Mouse (Mus musculus) hindbrain, embryonic 10.5 days (tissue): ENCODE data around the gene Sh3rf3. TPM values are rescaled to one million over a fixed set of nuclear protein-coding genes. Genes with fewer than 3 reads are reported as not detected.

Experiments used
- DNase-seq: peaks from one replicate; pipeline ENCODE4 v3.0.0-alpha.2; 2017; ENCODE audit warnings: low spot score
- H3K27ac ChIP-seq: fragments of 300-500 bp; sonication (generic); 2 replicates; pipeline ENCODE4 v1.5.1; 2016; ENCODE audit warnings: mild to moderate bottlenecking, moderate library complexity
- H3K27me3 ChIP-seq: fragments of 300-500 bp; sonication (generic); 2 replicates; pipeline ENCODE4 v1.6.1; 2016; ENCODE audit warnings: mild to moderate bottlenecking; ENCODE audit not compliant: poor library complexity, insufficient read depth, severe bottlenecking
- H3K36me3 ChIP-seq: fragments of 300-500 bp; sonication (generic); 2 replicates; pipeline ENCODE4 v1.6.1; 2016; ENCODE audit warnings: mild to moderate bottlenecking, moderate library complexity
- H3K4me1 ChIP-seq: fragments of 300-500 bp; sonication (generic); replicated peaks from 2 replicates; pipeline ENCODE4 v1.6.1; 2016; ENCODE audit warnings: mild to moderate bottlenecking
- H3K4me3 ChIP-seq: fragments of 300-500 bp; sonication (generic); 2 replicates; pipeline ENCODE4 v1.5.1; 2016; ENCODE audit warnings: mild to moderate bottlenecking, moderate library complexity
- H3K9me3 ChIP-seq: fragments of 300-500 bp; sonication (generic); 2 replicates; pipeline ENCODE4 v1.6.1; 2016; ENCODE audit warnings: mild to moderate bottlenecking, moderate library complexity
- WGBS: fragments of 180-500 bp; shearing (Covaris S2); methylation state at CpG from one replicate; pipeline ENCODE4 v1.1.7; 2016; 5-methylcytosine and 5-hydroxymethylcytosine counted together
- polyA plus RNA-seq: library from polyadenylated mRNA; unstranded; fragments of >200 nt; fragmentation: Nextera tagmentation; extraction: Ambion mirVana; gene quantifications from 2 replicates; pipeline ENCODE4 v1.2.1, GENCODE M21; 2016

Sh3rf3 gene
- polyA plus RNA-seq, 1 experiment from 2014 or later: 1.1 TPM

DNA sequence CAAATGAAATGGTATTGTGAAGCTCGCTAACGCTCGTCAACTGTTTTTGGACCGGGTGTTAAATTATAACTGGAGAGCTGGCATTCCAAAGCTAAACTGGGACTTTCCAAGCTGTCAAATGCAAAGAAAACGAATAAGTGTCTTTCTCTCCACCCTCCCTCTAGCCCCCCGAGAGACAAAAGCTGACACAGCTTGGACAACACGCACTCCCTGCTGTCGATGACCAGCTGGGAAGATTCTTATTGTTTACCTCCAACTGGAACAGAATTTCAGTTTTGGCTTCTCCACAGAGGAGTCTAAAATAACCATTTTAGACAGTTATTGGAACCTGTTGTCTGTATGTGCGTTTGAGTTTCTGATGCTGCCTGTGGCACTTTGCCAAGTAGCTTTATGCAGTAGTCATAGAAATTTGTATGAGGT is 123.3 kb downstream of the Sh3rf3 start:
- 62% methylated on average over 9 of the region's 9 CpGs for WGBS
- Histone ChIP-seq H3K27me3 (no peaks in the 10 kb centered on the region), H3K27ac (no peak overlapping the region), H3K36me3 (no peaks in the 10 kb centered on the region), H3K4me3 (no peak overlapping the region), H3K4me1 (peaks cover 20% of the 10 kb centered on the region), H3K9me3 (0 out of 2 replicates have a peak, but pooled peaks cover 3% of the 10 kb centered on the region)
- no peak for DNase-seq

DNA sequence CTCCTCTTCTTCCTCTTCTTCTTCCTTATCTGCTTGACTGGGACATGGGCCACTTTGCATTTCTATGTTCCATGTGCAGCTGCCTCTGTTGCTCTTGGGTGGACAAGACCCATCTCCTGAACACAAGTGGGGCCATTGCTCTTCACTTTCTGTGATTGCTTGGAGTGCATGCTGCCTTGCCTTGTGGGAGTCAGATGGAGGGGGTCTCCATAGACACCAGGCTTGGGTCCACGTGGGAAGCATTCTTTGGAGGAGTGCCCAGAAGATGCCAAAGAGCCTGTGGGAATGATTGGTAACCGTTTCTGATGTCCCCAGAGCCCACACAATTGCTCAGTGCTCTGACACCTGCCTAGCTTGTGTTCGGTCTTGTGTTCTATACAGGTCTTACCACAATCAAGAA is 124.4 kb downstream of the Sh3rf3 start:
- WGBS: 83% methylated on average over 3 of the region's 3 CpGs
- no peaks in the 10 kb centered on the region for H3K27me3 ChIP-seq
- no peak for DNase-seq
- H3K36me3 ChIP-seq: no peaks in the 10 kb centered on the region
- no peak overlapping the region for H3K4me3 ChIP-seq
- no peak overlapping the region for H3K27ac ChIP-seq
- H3K9me3 ChIP-seq: 0 out of 2 replicates have a peak, but pooled peaks cover 3% of the 10 kb centered on the region
- peaks cover 10% of the 10 kb centered on the region; the same call in 1 of the 2 replicates for H3K4me1 ChIP-seq

- 86% methylated on average over 3 of the region's 3 CpGs for WGBS
- no peak overlapping the region for H3K4me3 ChIP-seq
- no peak overlapping the region for H3K27ac ChIP-seq
- no peaks in the 10 kb centered on the region for H3K9me3 ChIP-seq
- no peak for DNase-seq
- H3K27me3 ChIP-seq: no peaks in the 10 kb centered on the region
- H3K4me1 ChIP-seq: no peaks in the 10 kb centered on the region
- no peaks in the 10 kb centered on the region for H3K36me3 ChIP-seq
Measured at GRCm38 (mm10) chr10:58942819-58943218, 129.7 kb downstream of the Sh3rf3 start.

DNA sequence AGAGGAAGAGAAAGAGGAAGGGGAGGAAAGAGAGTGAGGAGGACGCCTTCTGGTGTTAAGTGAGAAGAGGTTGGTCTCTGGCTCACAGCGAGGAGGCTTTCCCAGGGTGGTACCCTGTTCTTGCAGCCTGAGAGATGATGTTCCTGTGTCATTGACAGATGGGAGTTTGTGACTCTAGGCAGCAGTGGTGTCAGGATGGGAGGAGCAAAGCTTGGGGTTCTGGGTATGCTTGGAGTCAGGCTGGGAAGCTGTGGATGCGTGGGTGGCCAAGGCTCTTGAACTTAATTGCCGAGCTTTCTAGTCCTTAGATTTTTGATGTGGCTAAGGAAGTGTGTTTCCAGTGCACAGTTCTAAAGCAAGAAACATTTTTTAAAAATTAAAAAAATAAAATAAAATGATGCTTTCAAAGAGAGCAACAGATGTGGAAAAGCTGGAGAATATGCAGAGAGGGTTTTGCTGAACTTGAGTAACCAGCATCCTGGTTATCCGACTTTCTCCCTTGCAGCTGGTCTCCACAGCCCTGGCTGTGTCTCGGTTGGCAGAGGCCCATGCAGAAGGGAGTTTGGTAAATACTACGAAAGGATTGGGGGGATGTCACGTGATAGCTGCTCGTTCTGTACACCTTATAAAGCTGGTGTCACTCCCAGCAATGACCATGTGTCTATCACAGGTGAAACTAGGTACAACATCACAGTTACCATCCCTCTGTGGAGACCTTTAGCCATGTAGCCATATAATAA is 130.7 kb downstream of the Sh3rf3 start:
- DNase-seq: no peak
- WGBS: 81% methylated on average over 9 of the region's 9 CpGs
- H3K4me3 ChIP-seq: no peak overlapping the region

GRCm38 (mm10) chr10:58944930-58945329 is 131.8 kb downstream of the Sh3rf3 start:
- no peak for DNase-seq
- Histone ChIP-seq H3K4me3 (no peak overlapping the region), H3K27ac (no peak overlapping the region), H3K9me3 (no peaks in the 10 kb centered on the region), H3K4me1 (peaks cover 11% of the 10 kb centered on the region), H3K27me3 (no peaks in the 10 kb centered on the region), H3K36me3 (no peaks in the 10 kb centered on the region)
- WGBS: 73% methylated on average over 6 of the region's 6 CpGs

More for the DNA sequence above, 130.7 kb downstream of the Sh3rf3 start:
- no peak overlapping the region for H3K27ac ChIP-seq
- no peaks in the 10 kb centered on the region for H3K36me3 ChIP-seq
- no peaks in the 10 kb centered on the region for H3K27me3 ChIP-seq
- no peaks in the 10 kb centered on the region for H3K9me3 ChIP-seq
- no peaks in the 10 kb centered on the region; the same call in 1 of the 2 replicates for H3K4me1 ChIP-seq

GRCm38 (mm10) chr10:58949770-58950638 is 136.8 kb downstream of the Sh3rf3 start:
- peak overlapping the region; percentile 72 for H3K27ac ChIP-seq
- H3K27me3 ChIP-seq: no peaks in the 10 kb centered on the region
- peak; percentile 22 for DNase-seq
- peaks cover 19% of the 10 kb centered on the region for H3K4me1 ChIP-seq
- H3K4me3 ChIP-seq: no peak overlapping the region
- no peaks in the 10 kb centered on the region for H3K36me3 ChIP-seq
- no peaks in the 10 kb centered on the region for H3K9me3 ChIP-seq
- 37% methylated on average over 11 of the region's 11 CpGs for WGBS

- no peaks in the 10 kb centered on the region for H3K27me3 ChIP-seq
- no peaks in the 10 kb centered on the region for H3K4me1 ChIP-seq
- H3K9me3 ChIP-seq: no peaks in the 10 kb centered on the region
- no peaks in the 10 kb centered on the region for H3K36me3 ChIP-seq
- 74% methylated on average over 4 of the region's 4 CpGs for WGBS
- no peak for DNase-seq
- H3K27ac ChIP-seq: no peak overlapping the region
- no peak overlapping the region for H3K4me3 ChIP-seq
Measured at GRCm38 (mm10) chr10:58960193-58960592, 147.0 kb downstream of the Sh3rf3 start.

DNA sequence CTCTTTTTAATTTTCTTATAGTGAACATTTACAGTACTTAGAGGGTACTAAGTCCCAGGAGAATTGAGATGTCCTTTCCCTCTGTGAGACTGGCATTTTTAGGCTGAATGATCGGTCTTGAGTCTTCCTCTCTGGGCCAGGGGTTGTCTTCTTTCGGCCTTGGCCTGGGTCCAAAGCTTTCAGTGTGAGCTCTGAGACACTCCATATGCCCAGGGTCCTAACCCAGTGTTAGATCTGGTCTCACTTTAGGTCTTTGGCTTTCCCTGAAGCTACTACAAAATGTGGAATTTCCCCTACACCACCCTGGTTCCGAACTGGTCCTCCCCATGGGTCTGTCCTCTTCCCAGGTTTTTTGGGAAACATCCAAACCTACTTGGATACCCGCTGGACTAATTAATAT is 155.1 kb downstream of the Sh3rf3 start:
- H3K4me1 ChIP-seq: no peaks in the 10 kb centered on the region
- no peak for DNase-seq
- no peak overlapping the region for H3K4me3 ChIP-seq
- no peaks in the 10 kb centered on the region for H3K27me3 ChIP-seq
- WGBS: 91% methylated on average over 4 of the region's 4 CpGs
- H3K9me3 ChIP-seq: no peaks in the 10 kb centered on the region
- H3K27ac ChIP-seq: no peak overlapping the region
- no peaks in the 10 kb centered on the region for H3K36me3 ChIP-seq

DNA sequence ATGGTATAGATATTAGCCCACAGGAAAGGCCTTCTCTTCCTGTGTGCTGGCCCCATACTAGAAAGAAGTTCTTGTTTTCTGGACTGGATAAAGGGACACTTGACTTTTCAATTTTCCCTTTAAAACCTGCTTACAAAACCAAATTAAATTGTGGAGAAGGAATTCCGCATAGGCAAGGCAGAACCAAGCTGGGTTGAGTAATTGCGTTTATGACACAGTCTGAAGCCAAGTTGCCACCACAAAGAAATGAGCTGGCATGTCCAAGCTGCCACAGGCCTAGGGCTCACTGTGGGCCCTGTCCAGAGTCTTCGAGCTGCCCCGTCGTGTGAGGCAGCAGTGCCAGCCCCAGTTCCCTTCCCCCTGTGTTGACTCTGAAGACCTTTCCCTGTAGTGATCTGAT is 156.2 kb downstream of the Sh3rf3 start:
- no peaks in the 10 kb centered on the region for H3K27me3 ChIP-seq
- H3K27ac ChIP-seq: no peak overlapping the region
- H3K4me3 ChIP-seq: no peak overlapping the region
- WGBS: 90% methylated on average over 5 of the region's 5 CpGs
- H3K4me1 ChIP-seq: no peaks in the 10 kb centered on the region
- H3K36me3 ChIP-seq: no peaks in the 10 kb centered on the region
- H3K9me3 ChIP-seq: no peaks in the 10 kb centered on the region
- no peak for DNase-seq

GRCm38 (mm10) chr10:58972115-58972514 is 159.0 kb downstream of the Sh3rf3 start:
- Histone ChIP-seq H3K4me3 (no peak overlapping the region), H3K36me3 (no peaks in the 10 kb centered on the region), H3K9me3 (no peaks in the 10 kb centered on the region), H3K27ac (no peak overlapping the region), H3K27me3 (no peaks in the 10 kb centered on the region), H3K4me1 (no peaks in the 10 kb centered on the region)
- DNase-seq: no peak
- WGBS: 92% methylated on average over 1 of the region's 1 CpGs

GRCm38 (mm10) chr10:58974138-58974537 is 161.0 kb downstream of the Sh3rf3 start:
- H3K4me3 ChIP-seq: no peak overlapping the region
- no peaks in the 10 kb centered on the region for H3K9me3 ChIP-seq
- H3K27ac ChIP-seq: no peak overlapping the region
- no peak for DNase-seq
- 88% methylated on average over 5 of the region's 5 CpGs for WGBS
- H3K27me3 ChIP-seq: no peaks in the 10 kb centered on the region
- H3K4me1 ChIP-seq: 0 out of 2 replicates have a peak, but pooled peaks cover 5% of the 10 kb centered on the region
- H3K36me3 ChIP-seq: no peaks in the 10 kb centered on the region

GRCm38 (mm10) chr10:58979320-58979959 is 166.3 kb downstream of the Sh3rf3 start:
- H3K4me1 ChIP-seq: peaks cover 11% of the 10 kb centered on the region; the same call in 1 of the 2 replicates
- H3K4me3 ChIP-seq: no peak overlapping the region
- H3K9me3 ChIP-seq: no peaks in the 10 kb centered on the region
- no peak for DNase-seq
- 34% methylated on average over 7 of the region's 7 CpGs for WGBS
- no peaks in the 10 kb centered on the region for H3K27me3 ChIP-seq
- no peaks in the 10 kb centered on the region for H3K36me3 ChIP-seq
- no peak overlapping the region for H3K27ac ChIP-seq
